Mouse (Mus musculus) testis, adult 2 months (tissue): ENCODE results near the gene Alpk1.

Experiments used
- CTCF ChIP-seq: fragments of 200-500 bp; IDR thresholded peaks from 2 replicates; pipeline ENCODE4 v1.5.1; 2012; ENCODE audit warnings: low read depth, mild to moderate bottlenecking, inconsistent platforms, low read length, moderate library complexity; ENCODE audit not compliant: control insufficient read depth, insufficient read depth, insufficient replicate concordance
- POLR2A ChIP-seq: fragments of 200-500 bp; IDR thresholded peaks from 2 replicates; pipeline ENCODE4 v1.6.1; 2012; ENCODE audit warnings: low read depth, mild to moderate bottlenecking, inconsistent platforms, low read length, moderate library complexity; ENCODE audit not compliant: control insufficient read depth

GRCm38 (mm10) chr3:127827123-127827522 lies 46.8 kb upstream of the Alpk1 start:
- no peak for TF ChIP-seq POLR2A
- no peak for TF ChIP-seq CTCF
